Mouse (Mus musculus) erythroblast, embryonic 14.5 days (primary cell): ENCODE data around the gene Kcnk1. TPM values are rescaled to one million over a fixed set of nuclear protein-coding genes. Genes with fewer than 3 reads are reported as not detected.

Source experiments
- H3K27me3 ChIP-seq: 2 replicates; pipeline ENCODE4 v1.6.1; 2012; ENCODE audit warnings: inconsistent platforms; ENCODE audit not compliant: control insufficient read depth
- H3K36me3 ChIP-seq: 2 replicates; pipeline ENCODE4 v1.6.1; 2012; ENCODE audit warnings: mild to moderate bottlenecking, inconsistent platforms; ENCODE audit not compliant: control insufficient read depth
- H3K4me1 ChIP-seq: 2 replicates; pipeline ENCODE4 v1.6.1; 2012; ENCODE audit warnings: inconsistent platforms; ENCODE audit not compliant: control insufficient read depth
- H3K4me3 ChIP-seq: replicated peaks from 2 replicates; pipeline ENCODE3; 2012; ENCODE audit warnings: moderate library complexity, mild to moderate bottlenecking, inconsistent platforms
- H3K9me3 ChIP-seq: 2 replicates; pipeline ENCODE4 v1.6.1; 2012; ENCODE audit warnings: low read length, inconsistent platforms, mixed read lengths; ENCODE audit not compliant: control insufficient read depth
- GATA1 ChIP-seq: IDR thresholded peaks from 2 replicates; pipeline ENCODE4 v1.6.1; 2012; ENCODE audit warnings: low read length, inconsistent platforms, mixed read lengths
- TAL1 ChIP-seq: IDR thresholded peaks from 3 replicates; pipeline ENCODE4 v1.6.1; 2012; ENCODE audit warnings: low read length, inconsistent platforms, mixed read lengths
- polyA plus RNA-seq: library from polyadenylated mRNA; stranded (reverse); fragments of >175 nt; gene quantifications from 2 replicates; pipeline ENCODE4 v1.2.3, GENCODE M21; 2012

The Kcnk1 gene
- polyA plus RNA-seq, 1 experiment, result not detected

DNA sequence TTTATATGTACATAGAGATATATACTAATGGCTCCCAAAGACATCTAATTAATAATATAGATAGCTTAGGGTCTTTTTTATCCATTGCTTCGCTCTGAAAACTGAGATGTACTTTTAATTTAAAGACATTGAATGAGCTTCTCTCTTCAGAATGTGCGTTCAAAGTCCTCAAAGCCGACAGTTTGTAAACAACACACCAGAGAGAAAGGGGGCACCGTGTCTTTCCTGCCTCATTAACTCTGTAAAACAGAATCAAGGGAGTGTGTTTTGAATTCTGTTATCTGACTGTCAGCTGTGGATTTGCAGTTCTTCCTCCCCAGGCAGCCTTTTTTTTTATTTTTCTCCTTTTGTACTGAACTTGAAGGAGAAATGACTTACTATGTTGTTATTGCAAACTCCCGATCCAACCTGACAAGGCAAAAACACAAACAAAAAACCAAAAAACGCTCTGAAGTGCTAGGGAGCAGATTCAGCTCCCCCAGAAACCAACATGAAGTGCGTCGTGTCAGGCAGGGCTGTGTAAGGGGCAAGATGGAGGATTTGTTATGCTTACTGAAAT, 69.7 kb downstream of the Kcnk1 start:
- TF ChIP-seq GATA1 (no peak), TAL1 (no peak)
- no peak overlapping the region for H3K4me3 ChIP-seq
- peaks cover 3% of the 10 kb centered on the region; the same call in 1 of the 2 replicates for H3K9me3 ChIP-seq
- no peaks in the 10 kb centered on the region for H3K36me3 ChIP-seq
- no peaks in the 10 kb centered on the region for H3K4me1 ChIP-seq
- no peaks in the 10 kb centered on the region for H3K27me3 ChIP-seq

DNA sequence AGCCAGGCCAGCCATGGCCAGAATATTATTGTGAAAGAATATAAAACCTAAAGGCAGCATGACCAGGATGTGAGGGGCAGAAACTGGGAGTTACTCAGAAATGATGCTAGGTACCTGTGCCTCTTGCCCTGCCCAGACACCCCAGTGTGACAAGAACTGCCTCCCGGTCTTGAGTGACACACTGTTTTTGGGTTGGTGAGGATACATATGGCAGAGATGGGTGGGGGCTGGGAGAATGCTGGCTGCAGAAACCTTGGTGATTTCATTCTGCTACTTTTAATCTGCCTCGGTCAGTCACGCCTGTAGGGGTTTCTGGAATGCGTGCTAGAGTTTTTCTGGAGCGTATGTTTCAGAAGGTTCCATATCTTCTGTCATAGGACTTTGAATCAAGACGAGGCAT, 72.3 kb downstream of the Kcnk1 start:
- no peaks in the 10 kb centered on the region for H3K36me3 ChIP-seq
- no peaks in the 10 kb centered on the region for H3K27me3 ChIP-seq
- no peak for TF ChIP-seq TAL1
- no peak overlapping the region for H3K4me3 ChIP-seq
- H3K9me3 ChIP-seq, result peaks cover 10% of the 10 kb centered on the region
- H3K4me1 ChIP-seq, result no peaks in the 10 kb centered on the region

DNA sequence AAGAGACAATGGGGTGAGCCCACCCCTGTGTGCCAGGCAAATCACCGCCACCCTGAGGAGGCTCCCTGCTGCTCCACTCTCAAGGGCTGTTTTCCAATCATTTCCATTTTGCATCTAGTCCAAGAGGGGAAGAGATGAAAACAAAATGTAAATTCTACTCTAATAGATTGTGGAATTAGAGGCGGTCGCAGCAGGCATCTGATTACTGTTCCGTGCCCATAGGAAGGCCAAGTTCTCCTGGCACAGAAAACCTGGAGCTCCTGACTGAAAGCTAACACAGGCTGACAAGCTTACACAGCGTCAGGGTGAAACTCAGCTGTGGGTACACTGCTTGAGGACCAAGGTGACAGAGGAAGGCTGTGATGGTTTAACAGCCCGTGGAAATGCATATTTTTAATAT, 73.2 kb downstream of the Kcnk1 start:
- no peak for TF ChIP-seq GATA1
- TF ChIP-seq TAL1, result no peak
- no peak overlapping the region for H3K4me3 ChIP-seq
- no peaks in the 10 kb centered on the region for H3K4me1 ChIP-seq
- H3K36me3 ChIP-seq, result no peaks in the 10 kb centered on the region
- no peaks in the 10 kb centered on the region for H3K27me3 ChIP-seq
- peaks cover 10% of the 10 kb centered on the region for H3K9me3 ChIP-seq

DNA sequence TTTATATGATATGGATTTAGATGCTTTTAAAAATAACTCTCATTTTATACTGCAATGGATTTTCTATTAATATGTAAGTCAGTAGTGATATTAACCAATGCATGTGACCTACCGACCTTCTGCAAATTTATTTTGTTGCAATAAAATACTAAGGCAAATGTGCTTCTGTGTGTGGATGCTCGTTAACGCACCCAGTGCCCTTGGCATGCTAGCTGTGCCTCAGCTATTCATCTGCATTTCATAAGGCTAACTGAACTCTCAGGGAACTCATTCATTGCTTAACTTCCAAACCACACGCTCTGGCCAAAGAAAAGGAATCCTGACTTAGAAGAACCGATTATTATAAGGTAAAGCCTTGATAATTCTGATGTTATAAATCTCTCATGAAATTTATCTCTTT, 77.7 kb downstream of the Kcnk1 start:
- TF ChIP-seq TAL1, result no peak
- no peak for TF ChIP-seq GATA1
- Histone ChIP-seq H3K9me3 (peaks cover 6% of the 10 kb centered on the region; the same call in 1 of the 2 replicates), H3K36me3 (no peaks in the 10 kb centered on the region)

DNA sequence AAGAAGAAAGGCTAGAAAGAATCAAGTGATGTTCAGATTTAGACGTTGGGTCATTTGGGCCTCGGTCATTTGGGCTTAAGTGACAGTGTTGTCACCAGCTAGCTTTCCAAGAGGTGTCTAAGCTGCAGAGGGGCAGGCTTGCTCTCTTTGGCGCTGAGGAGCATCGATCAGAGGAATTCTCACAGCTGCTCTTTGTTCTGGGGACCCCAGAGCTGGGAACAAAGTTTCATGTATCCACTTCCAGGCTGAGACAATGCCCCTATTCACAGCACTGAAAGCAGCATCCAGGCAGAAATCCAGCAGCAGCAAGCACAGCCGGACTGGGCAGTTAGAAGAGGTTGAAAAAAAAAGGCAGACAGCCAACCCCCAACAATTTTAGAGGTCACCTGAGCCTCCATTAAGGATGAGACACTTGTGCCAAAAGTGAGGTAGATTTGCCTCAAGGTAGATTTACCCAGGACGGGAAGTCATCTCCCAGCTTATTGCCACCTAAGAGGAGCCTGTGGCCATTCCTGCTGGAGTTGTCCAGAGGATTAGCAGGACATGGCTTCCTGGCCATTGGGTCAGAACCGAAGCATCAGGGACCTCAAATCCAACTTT, 78.3 kb downstream of the Kcnk1 start:
- no peaks in the 10 kb centered on the region for H3K4me1 ChIP-seq
- TF ChIP-seq TAL1 (no peak), GATA1 (no peak)
- peaks cover 6% of the 10 kb centered on the region; the same call in 1 of the 2 replicates for H3K9me3 ChIP-seq
- no peaks in the 10 kb centered on the region for H3K27me3 ChIP-seq
- no peak overlapping the region for H3K4me3 ChIP-seq
- no peaks in the 10 kb centered on the region for H3K36me3 ChIP-seq

More for the DNA sequence above, 77.7 kb downstream of the Kcnk1 start:
- H3K27me3 ChIP-seq, result no peaks in the 10 kb centered on the region
- no peaks in the 10 kb centered on the region for H3K4me1 ChIP-seq
- no peak overlapping the region for H3K4me3 ChIP-seq

DNA sequence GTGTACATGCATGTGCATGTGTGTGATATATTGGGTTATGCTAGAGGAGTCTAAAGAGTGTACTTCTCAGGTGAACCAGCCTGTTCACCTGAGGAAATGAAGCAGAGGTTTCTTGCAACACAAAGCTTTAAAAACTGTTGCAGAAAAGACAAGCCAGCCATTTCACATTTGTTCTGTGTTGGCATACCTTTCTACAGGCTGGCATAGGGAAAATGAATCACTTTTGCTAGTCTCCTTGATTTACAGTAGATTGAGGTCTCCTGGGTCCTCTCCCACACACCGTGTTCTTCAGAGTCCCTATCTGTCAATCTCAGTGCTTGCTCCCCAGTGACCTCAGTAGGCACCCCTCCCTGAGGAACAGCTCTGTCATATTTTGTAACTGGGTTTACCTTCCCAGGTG, 79.1 kb downstream of the Kcnk1 start:
- Histone ChIP-seq H3K36me3 (no peaks in the 10 kb centered on the region), H3K27me3 (no peaks in the 10 kb centered on the region), H3K4me1 (no peaks in the 10 kb centered on the region), H3K9me3 (peaks cover 6% of the 10 kb centered on the region; the same call in 1 of the 2 replicates), H3K4me3 (no peak overlapping the region)
- no peak for TF ChIP-seq GATA1
- no peak for TF ChIP-seq TAL1

DNA sequence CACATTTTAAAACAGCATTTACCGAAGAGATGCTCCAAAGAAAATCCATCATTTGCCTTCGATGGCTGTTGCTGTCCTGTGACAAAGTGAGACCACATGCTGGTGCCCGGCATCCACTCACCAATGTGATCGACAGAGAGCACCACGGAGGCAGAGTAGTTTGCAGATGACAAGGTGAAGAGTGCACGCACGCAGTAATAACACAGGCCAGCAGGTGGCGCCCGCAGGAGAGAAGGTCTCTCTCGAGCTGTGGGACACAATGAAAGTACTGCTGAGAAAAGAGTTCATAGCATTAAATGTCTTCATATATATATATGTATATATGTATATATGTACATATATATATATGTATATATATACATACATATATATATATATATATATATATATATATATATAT, 80.4 kb downstream of the Kcnk1 start:
- H3K9me3 ChIP-seq, result peaks cover 2% of the 10 kb centered on the region; the same call in 1 of the 2 replicates
- TF ChIP-seq GATA1 (no peak), TAL1 (no peak)
- H3K27me3 ChIP-seq, result no peaks in the 10 kb centered on the region
- no peak overlapping the region for H3K4me3 ChIP-seq
- H3K4me1 ChIP-seq, result no peaks in the 10 kb centered on the region
- H3K36me3 ChIP-seq, result no peaks in the 10 kb centered on the region

Other genes with a start within 250 kb of the Kcnk1 start
- gene Pcnx2, start 96.9 kb upstream of the Kcnk1 start, polyA plus RNA-seq, result 0.01 TPM in 1 of 2 replicates, not detected in the other
- gene Map3k21, start 84.7 kb upstream of the Kcnk1 start, polyA plus RNA-seq, result not detected in 2 replicates